Mouse (Mus musculus): ENCODE data around the gene Pttg1ip. TPM values are rescaled to one million over a fixed set of nuclear protein-coding genes. Genes with fewer than 3 reads are reported as not detected.

Gene Pttg1ip
- polyA plus RNA-seq, 1 experiment from 2014 or later: 104 TPM

DNA sequence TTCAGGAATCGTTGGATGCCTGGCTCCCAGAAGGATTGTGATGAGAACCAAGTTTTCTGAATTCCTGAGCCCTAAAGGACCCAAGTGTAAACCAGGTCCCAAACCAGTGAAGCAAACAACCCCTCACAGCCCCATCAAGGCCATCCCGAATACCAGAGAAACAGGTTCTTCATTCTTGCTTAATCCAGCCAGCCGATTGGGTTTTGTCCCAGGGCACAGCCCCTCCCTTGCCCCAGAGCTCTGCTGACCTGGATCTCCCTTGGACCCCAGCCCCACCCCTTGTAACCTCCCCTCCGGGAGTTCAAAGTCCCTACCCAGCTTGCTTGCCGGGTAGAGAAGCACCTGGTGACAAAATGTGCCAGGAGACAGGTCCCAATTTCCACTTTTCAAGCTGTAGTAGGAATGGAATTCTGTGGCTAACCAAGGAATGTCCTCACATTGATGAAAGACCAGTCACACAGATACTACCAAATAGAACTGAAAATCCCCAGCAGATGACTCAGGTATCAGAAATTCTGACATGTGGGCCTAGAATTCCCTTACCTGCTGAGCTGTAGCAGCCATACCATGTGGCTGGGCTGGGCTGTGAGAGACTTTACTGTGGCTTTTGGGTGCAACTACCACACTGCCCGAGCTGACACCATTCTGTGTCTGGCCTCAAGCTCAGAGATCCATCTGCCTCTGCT is 11.4 kb upstream of the Pttg1ip start:
- Histone ChIP-seq H3K9me3 (replicated peaks) (no peaks in the 10 kb centered on the region), H3K27ac (ENCODE audit: poor library complexity, severe bottlenecking) (no peak overlapping the region), H3K9ac (no peak overlapping the region), H3K4me2 (no peak overlapping the region), H3K36me3 (no peaks in the 10 kb centered on the region), H3K4me1 (replicated peaks) (0 out of 2 replicates have a peak, but pooled peaks cover 4% of the 10 kb centered on the region), H3K27me3 (replicated peaks) (peaks cover 5% of the 10 kb centered on the region; the same call in 1 of the 2 replicates), H3K4me3 (no peak overlapping the region)
- no peak for ATAC-seq (ENCODE audit: insufficient number of reproducible peaks, low FRiP score)
- WGBS: 41% methylated on average over 6 of the region's 6 CpGs

DNA sequence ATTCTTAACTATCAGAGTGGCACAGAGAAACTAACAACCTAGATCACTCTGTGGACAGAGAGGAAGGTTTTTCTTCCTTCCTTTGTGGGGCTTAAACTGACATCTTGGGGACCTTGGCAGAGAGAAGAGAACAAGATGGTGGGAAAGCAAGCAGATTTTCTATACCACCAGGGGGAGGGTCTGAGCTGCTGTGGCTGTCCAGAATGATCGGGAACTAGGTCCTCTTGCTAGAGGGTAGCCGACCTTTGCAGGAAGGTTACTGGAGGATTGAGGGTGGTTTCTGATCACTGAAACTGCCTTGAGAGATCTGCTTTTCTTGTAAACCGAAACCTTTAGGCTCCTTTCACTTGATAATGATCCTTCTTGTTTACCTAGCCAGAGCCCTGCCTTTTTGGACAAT is 9.3 kb upstream of the Pttg1ip start:
- Histone ChIP-seq H3K9me3 (replicated peaks) (no peaks in the 10 kb centered on the region), H3K36me3 (no peaks in the 10 kb centered on the region), H3K4me3 (no peak overlapping the region), H3K9ac (no peak overlapping the region), H3K4me1 (replicated peaks) (0 out of 2 replicates have a peak, but pooled peaks cover 4% of the 10 kb centered on the region), H3K4me2 (no peak overlapping the region), H3K27ac (ENCODE audit: poor library complexity, severe bottlenecking) (no peak overlapping the region), H3K27me3 (replicated peaks) (peaks cover 5% of the 10 kb centered on the region; the same call in 1 of the 2 replicates)
- 17% methylated on average over 3 of the region's 3 CpGs for WGBS
- no peak for ATAC-seq (ENCODE audit: insufficient number of reproducible peaks, low FRiP score)

DNA sequence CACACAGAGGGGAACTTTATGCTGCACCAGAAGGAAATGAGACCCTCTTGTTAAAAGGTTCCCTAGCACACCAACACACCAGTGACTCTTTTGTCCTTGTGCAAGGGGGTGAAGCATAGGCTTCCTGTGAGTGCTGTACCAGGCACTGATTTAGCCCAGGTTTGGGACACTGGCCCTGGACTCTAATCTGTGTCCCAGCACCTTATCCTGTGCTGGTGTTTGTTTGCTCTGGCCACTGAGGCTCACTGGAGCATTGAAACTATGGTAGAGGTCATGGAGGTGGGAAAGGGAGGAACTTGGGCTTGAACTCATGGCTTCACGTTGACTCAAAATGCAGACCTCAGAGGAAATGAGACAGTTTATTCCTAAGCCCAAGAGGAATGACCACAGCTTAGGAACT is 8.4 kb upstream of the Pttg1ip start:
- Histone ChIP-seq H3K4me1 (replicated peaks) (0 out of 2 replicates have a peak, but pooled peaks cover 4% of the 10 kb centered on the region), H3K9ac (no peak overlapping the region), H3K27ac (ENCODE audit: poor library complexity, severe bottlenecking) (no peak overlapping the region), H3K4me2 (no peak overlapping the region), H3K4me3 (no peak overlapping the region), H3K27me3 (replicated peaks) (peaks cover 5% of the 10 kb centered on the region; the same call in 1 of the 2 replicates), H3K9me3 (replicated peaks) (no peaks in the 10 kb centered on the region), H3K36me3 (no peaks in the 10 kb centered on the region)
- ATAC-seq (ENCODE audit: insufficient number of reproducible peaks, low FRiP score): no peak
- WGBS: 63% methylated on average over 1 of the region's 1 CpGs

- ATAC-seq (ENCODE audit: insufficient number of reproducible peaks, low FRiP score): no peak
- no peaks in the 10 kb centered on the region for H3K27me3 ChIP-seq (replicated peaks)
- H3K9ac ChIP-seq: no peak overlapping the region
- H3K4me2 ChIP-seq: peak overlapping the region; percentile 84
- no peak overlapping the region for H3K4me3 ChIP-seq
- no peak overlapping the region for H3K27ac ChIP-seq (ENCODE audit: poor library complexity, severe bottlenecking)
- H3K36me3 ChIP-seq: no peaks in the 10 kb centered on the region
- H3K4me1 ChIP-seq (replicated peaks): peaks cover 27% of the 10 kb centered on the region
- 50% methylated on average over 10 of the region's 10 CpGs for WGBS
- H3K9me3 ChIP-seq (replicated peaks): no peaks in the 10 kb centered on the region
These were observed 1.2 kb upstream of the Pttg1ip start for GRCm38 (mm10) chr10:77580027-77580920.

DNA sequence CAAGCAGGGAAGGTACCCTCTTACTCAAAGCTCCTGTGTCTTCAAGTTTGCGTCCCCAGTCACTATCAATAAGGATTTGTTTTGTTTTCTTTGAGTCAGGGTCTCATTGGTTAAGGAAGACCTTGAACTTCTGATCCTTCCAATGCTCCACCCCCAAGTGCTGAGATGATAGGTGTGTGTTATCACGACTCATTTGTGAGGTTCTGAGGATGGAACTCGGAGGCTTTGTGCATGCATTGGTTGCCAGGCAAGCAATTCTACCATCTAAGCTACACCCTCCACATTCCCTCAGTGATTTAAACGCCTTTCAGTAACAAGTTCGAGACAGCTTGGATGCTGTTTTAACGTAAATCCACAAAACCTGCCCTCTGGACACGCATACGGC is 505 bp upstream of the Pttg1ip start:
- H3K9me3 ChIP-seq (replicated peaks): no peaks in the 10 kb centered on the region
- WGBS: 6% methylated on average over 8 of the region's 8 CpGs

GRCm38 (mm10) chr10:77582285-77582618 is 732 bp downstream of the Pttg1ip start:
- Histone ChIP-seq H3K27me3 (replicated peaks) (no peaks in the 10 kb centered on the region), H3K4me2 (peak overlapping the region; percentile 84), H3K4me3 (peak overlapping the region; percentile 84), H3K9ac (peak overlapping the region; percentile 88), H3K9me3 (replicated peaks) (no peaks in the 10 kb centered on the region), H3K4me1 (replicated peaks) (peaks cover 32% of the 10 kb centered on the region), H3K36me3 (peaks cover 10% of the 10 kb centered on the region), H3K27ac (ENCODE audit: poor library complexity, severe bottlenecking) (peak overlapping the region; percentile 89)
- 4% methylated on average over 8 of the region's 8 CpGs for WGBS
- ATAC-seq (ENCODE audit: insufficient number of reproducible peaks, low FRiP score): no peak

More for the DNA sequence above, 505 bp upstream of the Pttg1ip start:
- no peaks in the 10 kb centered on the region for H3K27me3 ChIP-seq (replicated peaks)
- peak overlapping the region; percentile 73 for H3K9ac ChIP-seq
- ATAC-seq (ENCODE audit: insufficient number of reproducible peaks, low FRiP score): no peak
- peak overlapping the region; percentile 77 for H3K27ac ChIP-seq (ENCODE audit: poor library complexity, severe bottlenecking)
- peak overlapping the region; percentile 84 for H3K4me2 ChIP-seq
- H3K36me3 ChIP-seq: 0 out of 2 replicates have a peak, but pooled peaks cover under 1% of the 10 kb centered on the region
- H3K4me3 ChIP-seq: peak overlapping the region; percentile 84
- peaks cover 27% of the 10 kb centered on the region for H3K4me1 ChIP-seq (replicated peaks)

DNA sequence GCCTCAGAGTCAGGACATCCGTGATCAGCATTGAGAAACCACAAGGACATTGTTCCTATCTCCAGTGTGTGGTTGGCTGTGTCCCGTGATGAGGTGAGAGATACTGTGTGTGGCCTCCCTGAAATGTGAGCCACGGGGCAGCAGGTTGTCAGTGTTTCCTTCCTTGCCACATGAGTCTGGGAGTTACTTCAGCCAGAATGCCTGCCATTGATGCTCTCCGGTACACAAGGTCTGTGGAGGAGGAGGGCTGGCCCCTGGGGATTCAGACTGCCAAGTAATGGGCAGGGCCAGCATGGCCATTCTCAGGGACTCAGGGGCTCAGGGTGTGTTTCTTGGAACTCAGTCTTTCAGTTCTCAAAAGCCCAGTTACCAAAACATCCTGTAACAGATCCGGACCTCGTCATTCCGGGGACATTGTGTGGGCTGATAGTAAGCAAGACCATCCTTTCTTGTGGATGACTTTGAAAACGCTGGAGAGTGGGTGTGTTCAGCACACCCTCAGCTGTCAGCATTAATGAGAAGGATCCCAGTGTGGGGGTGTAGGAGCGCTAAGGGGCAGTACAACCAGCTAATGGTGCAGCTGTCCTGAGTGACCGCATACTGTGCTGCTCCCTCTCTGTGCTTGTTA is 2.4 kb downstream of the Pttg1ip start:
- H3K4me3 ChIP-seq: no peak overlapping the region
- whole genome bisulfite sequencing: 53% methylated on average over 10 of the region's 10 CpGs
- no peak overlapping the region for H3K27ac ChIP-seq (ENCODE audit: poor library complexity, severe bottlenecking)

GRCm38 (mm10) chr10:77586637-77587036 is 5.1 kb downstream of the Pttg1ip start:
- 88% methylated on average over 3 of the region's 3 CpGs for WGBS
- Histone ChIP-seq H3K4me2 (no peak overlapping the region), H3K4me3 (no peak overlapping the region), H3K27ac (ENCODE audit: poor library complexity, severe bottlenecking) (no peak overlapping the region), H3K9me3 (replicated peaks) (no peaks in the 10 kb centered on the region), H3K27me3 (replicated peaks) (no peaks in the 10 kb centered on the region), H3K36me3 (peaks cover 47% of the 10 kb centered on the region), H3K9ac (no peak overlapping the region), H3K4me1 (replicated peaks) (peaks cover 57% of the 10 kb centered on the region)
- ATAC-seq (ENCODE audit: insufficient number of reproducible peaks, low FRiP score): no peak

More for the DNA sequence above, 2.4 kb downstream of the Pttg1ip start:
- Histone ChIP-seq H3K4me2 (peak overlapping the region; percentile 27; the same call in 1 of the 2 replicates), H3K9ac (no peak overlapping the region), H3K27me3 (replicated peaks) (no peaks in the 10 kb centered on the region), H3K9me3 (replicated peaks) (no peaks in the 10 kb centered on the region), H3K36me3 (peaks cover 26% of the 10 kb centered on the region), H3K4me1 (replicated peaks) (peaks cover 43% of the 10 kb centered on the region)
- ATAC-seq (ENCODE audit: insufficient number of reproducible peaks, low FRiP score): no peak

GRCm38 (mm10) chr10:77587091-77587775 is 5.7 kb downstream of the Pttg1ip start:
- Histone ChIP-seq H3K27ac (ENCODE audit: poor library complexity, severe bottlenecking) (no peak overlapping the region), H3K9me3 (replicated peaks) (no peaks in the 10 kb centered on the region), H3K4me2 (no peak overlapping the region), H3K36me3 (peaks cover 50% of the 10 kb centered on the region), H3K4me1 (replicated peaks) (peaks cover 57% of the 10 kb centered on the region), H3K27me3 (replicated peaks) (no peaks in the 10 kb centered on the region), H3K9ac (peak overlapping the region; percentile 38; the same call in 1 of the 2 replicates), H3K4me3 (no peak overlapping the region)
- ATAC-seq (ENCODE audit: insufficient number of reproducible peaks, low FRiP score): no peak
- 86% methylated on average over 6 of the region's 6 CpGs for WGBS

DNA sequence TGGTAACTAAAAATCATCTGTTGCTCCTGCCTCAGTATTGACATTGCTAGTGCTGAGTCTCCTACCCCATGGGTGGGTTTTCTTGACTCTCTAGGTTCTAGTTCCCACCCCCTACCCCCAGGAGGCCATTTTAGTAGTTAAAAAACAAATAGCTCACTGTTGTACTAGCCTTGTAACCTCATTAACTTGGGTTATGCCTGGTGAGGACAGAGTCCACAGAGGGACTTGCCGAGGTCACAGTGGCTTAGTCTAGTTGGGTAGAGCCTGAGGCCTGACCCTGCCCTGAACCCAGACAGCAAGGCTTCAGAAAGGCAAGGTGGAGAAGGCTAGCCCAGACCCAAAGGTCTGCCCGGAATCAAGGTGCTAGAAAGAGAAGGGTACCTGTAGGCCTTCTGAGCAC is 6.5 kb downstream of the Pttg1ip start:
- Histone ChIP-seq H3K4me2 (no peak overlapping the region), H3K4me3 (no peak overlapping the region), H3K36me3 (peaks cover 58% of the 10 kb centered on the region), H3K9me3 (replicated peaks) (no peaks in the 10 kb centered on the region), H3K27ac (ENCODE audit: poor library complexity, severe bottlenecking) (no peak overlapping the region), H3K9ac (no peak overlapping the region), H3K4me1 (replicated peaks) (peaks cover 48% of the 10 kb centered on the region), H3K27me3 (replicated peaks) (no peaks in the 10 kb centered on the region)
- ATAC-seq (ENCODE audit: insufficient number of reproducible peaks, low FRiP score): no peak
- 82% methylated on average over 2 of the region's 2 CpGs for WGBS
